Mouse (Mus musculus) ES-Bruce4 (cell line): Measurements from ENCODE around the gene Phf19.

ENCODE experiments used
- CTCF ChIP-seq: IDR thresholded peaks from one replicate; pipeline ENCODE4 v1.8.1; 2011; ENCODE audit warnings: low read depth, low read length
- EP300 ChIP-seq: IDR thresholded peaks from 2 replicates; pipeline ENCODE4 v1.6.1; 2011; ENCODE audit warnings: low read depth, low read length; ENCODE audit not compliant: insufficient read depth
- POLR2A ChIP-seq: IDR thresholded peaks from one replicate; pipeline ENCODE4 v1.8.1; 2011; ENCODE audit warnings: low read length; ENCODE audit not compliant: insufficient read depth

GRCm38 (mm10) chr2:34902731-34903130 is 11.1 kb downstream of the Phf19 start:
- TF ChIP-seq CTCF (no peak), POLR2A (no peak), EP300 (no peak)
